Mouse (Mus musculus) adrenal gland, adult 2 months (tissue): ENCODE data around the gene Asb14. TPM values are rescaled to one million over a fixed set of nuclear protein-coding genes. Genes with fewer than 3 reads are reported as not detected.

Experiments
- DNase-seq: peaks from one replicate; pipeline ENCODE4 v3.0.0; 2021
- polyA plus RNA-seq: library from polyadenylated mRNA; depleted of rRNA; stranded (reverse); fragments of >200 nt; gene quantifications from 2 replicates; pipeline ENCODE4 v1.2.3, GENCODE M21; 2012; rRNA removed
- total RNA-seq, 2 experiments: library from RNA; stranded (reverse); gene quantifications; 2 replicates each; pipeline ENCODE4 v1.2.3; 2021

The Asb14 gene
- total and polyA plus RNA-seq, 3 experiments = not detected

DNA sequence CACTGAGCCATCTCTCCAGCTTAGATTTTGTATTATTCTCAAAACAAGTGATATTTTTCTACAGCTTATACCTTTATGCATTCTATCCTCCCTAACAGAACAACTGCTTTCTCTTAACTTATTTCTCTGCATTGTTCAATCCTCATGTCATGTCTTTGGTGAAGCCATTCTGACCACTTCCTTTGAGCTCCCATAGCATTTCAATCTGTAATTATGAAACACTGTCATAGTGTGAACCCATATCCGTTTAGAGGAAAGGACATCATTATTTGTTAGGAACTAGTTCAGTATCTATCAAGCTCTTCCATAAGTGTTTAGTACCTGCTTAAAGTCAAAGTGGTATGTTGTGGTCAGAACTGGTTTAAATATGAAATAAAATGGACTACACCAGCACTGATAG, 66.2 kb downstream of the Asb14 start:
- DNase-seq = no peak

Other genes with a start within 250 kb of the Asb14 start
- gene Pde12, start 224.7 kb upstream of the Asb14 start, total RNA-seq = 10 to 100 TPM in 1 of 2 experiments, 1 to 10 TPM in 1; 9.1 to 11.4 TPM
- gene Pde12, start 224.7 kb upstream of the Asb14 start, polyA plus RNA-seq = 7.1 and 7.5 TPM in 2 replicates
- under 1 TPM; 0.03 to 0.06 TPM for gene Dnah12, start 201.3 kb upstream of the Asb14 start, total RNA-seq
- gene Dnah12, start 201.3 kb upstream of the Asb14 start, polyA plus RNA-seq = not detected in 2 replicates
- gene Appl1, start 76.7 kb downstream of the Asb14 start, total RNA-seq = 10 to 100 TPM; 38.7 to 49.6 TPM
- 2.6 TPM in 2 replicates for gene Appl1, start 76.7 kb downstream of the Asb14 start, polyA plus RNA-seq
- gene Hesx1, start 99.9 kb downstream of the Asb14 start, total RNA-seq = not detected
- gene Hesx1, start 99.9 kb downstream of the Asb14 start, polyA plus RNA-seq = not detected in 2 replicates
- 1 to 10 TPM; 2.0 to 3.4 TPM for gene Il17rd, start 144.4 kb downstream of the Asb14 start, total RNA-seq
- 1.2 and 1.3 TPM in 2 replicates for gene Il17rd, start 144.4 kb downstream of the Asb14 start, polyA plus RNA-seq
- gene Arhgef3, start 220.3 kb downstream of the Asb14 start, total RNA-seq = 10 to 100 TPM; 39.8 to 44.1 TPM
- 7.1 and 8.2 TPM in 2 replicates for gene Arhgef3, start 220.3 kb downstream of the Asb14 start, polyA plus RNA-seq